Mouse (Mus musculus) lung, adult 18-20 months (tissue): Measurements from ENCODE around the gene Srsf7.
"Not testable (repeated sequence)": the region's sequence is repeated elsewhere in the genome, so short reads cannot be mapped to it uniquely, and the experiment has no call there.

ENCODE experiments used
- DNase-seq, 2 experiments: peaks; one replicate each; pipeline ENCODE4 v3.0.0; 2022; ENCODE audit warnings: mixed read lengths in 2 of 2

Gene Srsf7

GRCm38 (mm10) chr17:80199160-80199778 lies 7.8 kb downstream of the Srsf7 start:
- DNase-seq = no peak

- no peak for DNase-seq
These were observed 14.0 kb downstream of the Srsf7 start for GRCm38 (mm10) chr17:80193075-80193474.

GRCm38 (mm10) chr17:80183615-80184014 lies 23.5 kb downstream of the Srsf7 start:
- no peak for DNase-seq

- no peak for DNase-seq
These were observed 26.6 kb downstream of the Srsf7 start for GRCm38 (mm10) chr17:80180468-80180867.

- peak; percentile 74 to 78 for DNase-seq
These were observed 27.1 kb downstream of the Srsf7 start for GRCm38 (mm10) chr17:80179959-80180358.

- DNase-seq = not testable (repeated sequence)
These were observed 28.3 kb downstream of the Srsf7 start for GRCm38 (mm10) chr17:80178846-80179245.

- no peak for DNase-seq
These were observed 31.1 kb downstream of the Srsf7 start for GRCm38 (mm10) chr17:80175966-80176365.

GRCm38 (mm10) chr17:80175386-80175739 lies 31.7 kb downstream of the Srsf7 start:
- no peak for DNase-seq

GRCm38 (mm10) chr17:80174699-80175385 lies 32.3 kb downstream of the Srsf7 start:
- DNase-seq = no peak

GRCm38 (mm10) chr17:80174146-80174545 lies 33.0 kb downstream of the Srsf7 start:
- no peak for DNase-seq

- DNase-seq = no peak
These were observed 33.4 kb downstream of the Srsf7 start for GRCm38 (mm10) chr17:80173708-80174107.

GRCm38 (mm10) chr17:80172761-80173160 lies 34.3 kb downstream of the Srsf7 start:
- DNase-seq = no peak

- DNase-seq = no peak
These were observed 35.2 kb downstream of the Srsf7 start for GRCm38 (mm10) chr17:80171948-80172347.

GRCm38 (mm10) chr17:80170951-80171350 lies 36.2 kb downstream of the Srsf7 start:
- DNase-seq = no peak

GRCm38 (mm10) chr17:80169792-80170191 lies 37.3 kb downstream of the Srsf7 start:
- no peak for DNase-seq

GRCm38 (mm10) chr17:80168425-80169182 lies 38.5 kb downstream of the Srsf7 start:
- DNase-seq = no peak

- DNase-seq = no peak
These were observed 39.3 kb downstream of the Srsf7 start for GRCm38 (mm10) chr17:80167851-80168251.

- no peak for DNase-seq
These were observed 39.7 kb downstream of the Srsf7 start for GRCm38 (mm10) chr17:80167436-80167835.

- DNase-seq = no peak
These were observed 40.8 kb downstream of the Srsf7 start for GRCm38 (mm10) chr17:80166346-80166745.

- DNase-seq = peak; percentile 29 to 46
These were observed 41.4 kb downstream of the Srsf7 start for GRCm38 (mm10) chr17:80165741-80166140.

GRCm38 (mm10) chr17:80163991-80164390 lies 43.1 kb downstream of the Srsf7 start:
- DNase-seq = no peak

GRCm38 (mm10) chr17:80160454-80160853 lies 46.7 kb downstream of the Srsf7 start:
- DNase-seq = peak; percentile 80 to 84

GRCm38 (mm10) chr17:80157489-80157888 lies 49.6 kb downstream of the Srsf7 start:
- DNase-seq = no peak

GRCm38 (mm10) chr17:80156905-80157304 lies 50.2 kb downstream of the Srsf7 start:
- no peak for DNase-seq
